Mouse (Mus musculus) testis, adult 2 months (tissue): ENCODE results near the gene Rnf180.

ENCODE experiments used
- CTCF ChIP-seq: fragments of 200-500 bp; IDR thresholded peaks from 2 replicates; pipeline ENCODE4 v1.5.1; 2012; ENCODE audit warnings: low read depth, mild to moderate bottlenecking, inconsistent platforms, low read length, moderate library complexity; ENCODE audit not compliant: control insufficient read depth, insufficient read depth, insufficient replicate concordance
- POLR2A ChIP-seq: fragments of 200-500 bp; IDR thresholded peaks from 2 replicates; pipeline ENCODE4 v1.6.1; 2012; ENCODE audit warnings: low read depth, mild to moderate bottlenecking, inconsistent platforms, low read length, moderate library complexity; ENCODE audit not compliant: control insufficient read depth

DNA sequence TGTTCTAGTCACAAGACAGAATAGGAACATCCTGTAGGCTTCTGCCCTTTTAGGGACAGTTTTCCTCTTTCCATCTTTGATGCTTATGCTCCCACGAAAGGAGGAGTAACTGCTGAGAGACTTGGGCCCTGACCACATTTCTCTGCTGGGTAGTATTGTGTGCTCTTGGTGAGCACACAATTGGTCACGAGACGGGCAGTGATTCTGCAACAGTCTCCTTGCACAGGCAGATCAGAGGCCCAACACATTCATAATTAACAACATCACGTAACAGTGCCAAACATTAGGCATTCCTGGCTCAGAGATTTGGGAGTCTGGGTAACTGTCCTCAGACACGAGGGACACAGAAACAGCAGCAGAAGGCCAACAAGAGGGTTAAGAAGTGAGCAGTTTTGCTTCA is 113.8 kb downstream of the Rnf180 start:
- TF ChIP-seq CTCF (no peak), POLR2A (no peak)
